Mouse (Mus musculus) lung, adult 2 months (tissue): Measurements from ENCODE around the gene Panx3.

Source experiments
- CTCF ChIP-seq: fragments of 200-500 bp; IDR thresholded peaks from 2 replicates; pipeline ENCODE4 v1.5.1; 2011; ENCODE audit warnings: mild to moderate bottlenecking, low read length, control low read depth; ENCODE audit not compliant: insufficient read depth
- POLR2A ChIP-seq: fragments of 200-500 bp; IDR thresholded peaks from 2 replicates; pipeline ENCODE4 v1.6.1; 2011; ENCODE audit warnings: low read depth, mild to moderate bottlenecking, control low read depth, low read length, borderline replicate concordance; ENCODE audit errors: extremely low read depth

GRCm38 (mm10) chr9:37638721-37639120 is 30.3 kb downstream of the Panx3 start:
- TF ChIP-seq CTCF = no peak
- no peak for TF ChIP-seq POLR2A
